Mouse (Mus musculus): ENCODE measurements around the gene Gmpr2.

The Gmpr2 gene

DNA sequence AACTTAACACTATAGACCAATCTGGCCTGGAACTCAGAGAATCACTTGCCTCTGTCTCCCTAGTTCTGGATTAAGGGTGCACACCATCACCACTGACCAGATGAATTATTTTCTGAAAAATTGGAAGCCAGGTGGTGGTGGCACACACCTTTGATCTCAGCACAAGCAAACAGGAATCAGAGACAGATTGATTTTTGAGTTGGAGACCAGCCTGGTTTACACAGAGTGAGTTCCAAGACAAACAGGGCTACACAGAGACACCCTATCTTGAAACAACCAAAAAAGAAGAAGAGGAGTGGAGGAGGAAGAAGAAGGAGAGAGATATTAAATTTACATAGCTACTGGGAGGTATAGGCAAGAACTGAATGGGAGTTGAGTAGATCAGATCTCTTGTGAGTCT lies 54.5 kb downstream of the Gmpr2 start:
- no peak for DNase-seq

DNA sequence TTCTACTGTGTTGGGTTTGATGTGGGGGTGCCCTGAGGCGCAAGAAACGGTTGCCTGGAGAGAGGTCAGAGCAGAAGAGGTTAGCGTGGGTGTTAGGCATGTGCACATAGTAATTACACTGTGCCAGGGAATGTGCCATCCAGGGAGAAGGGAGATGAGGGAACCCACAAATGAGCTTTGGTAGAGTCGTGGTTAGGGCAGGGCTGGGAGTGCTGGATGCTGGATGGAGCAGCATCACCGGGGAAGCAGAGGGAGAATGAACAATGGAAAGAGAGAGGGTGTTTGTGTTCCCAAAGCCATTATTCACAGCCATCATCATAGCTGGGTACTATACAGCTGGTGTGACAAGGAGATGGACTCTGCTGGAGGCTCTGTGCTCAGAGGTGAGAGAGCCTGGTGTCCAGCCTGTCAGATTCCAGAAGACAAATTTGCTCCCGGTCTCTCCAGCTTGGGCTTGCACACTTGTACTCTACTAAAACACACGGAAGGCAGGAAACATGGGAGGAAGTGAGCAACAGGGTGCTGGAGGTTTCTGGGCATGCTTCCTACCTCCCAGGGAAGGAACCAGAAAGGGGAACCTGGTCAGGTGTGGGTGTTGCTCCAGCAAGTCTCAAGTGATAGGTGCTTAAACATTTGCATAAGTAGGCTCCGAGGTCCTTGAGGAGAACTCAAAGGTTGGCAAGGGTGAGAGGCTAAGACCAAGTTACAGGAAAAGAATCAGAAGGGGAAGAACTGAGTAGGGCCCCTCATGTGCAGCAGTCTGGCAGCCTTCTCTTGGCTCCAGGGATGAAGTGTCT lies 56.3 kb downstream of the Gmpr2 start:
- no peak for DNase-seq
